Mouse (Mus musculus) heart, adult 18-20 months (tissue): ENCODE measurements around the gene Trim11. TPM values are rescaled to one million over a fixed set of nuclear protein-coding genes. Genes with fewer than 3 reads are reported as not detected.
"Not testable (repeated sequence)": the region's sequence is repeated elsewhere in the genome, so short reads cannot be mapped to it uniquely, and the experiment has no call there.

ENCODE experiments used
- DNase-seq, 2 experiments: peaks; one replicate each; pipeline ENCODE4 v3.0.0; 2021 to 2022; ENCODE audit warnings: mixed read lengths in 1 of 2
- long read RNA-seq, 2 experiments: library from polyadenylated mRNA; stranded (forward); transcript quantifications; one replicate each; pipeline ENCODE4 v2.0.0; 2021
- total RNA-seq, 2 experiments: library from RNA; stranded (reverse); gene quantifications; 2 replicates each; pipeline ENCODE4 v1.2.3; 2021

The Trim11 gene
- total RNA-seq, result 10 to 100 TPM; 15.2 to 15.4 TPM
- long read RNA-seq, experiment 1, partial matches to known transcripts, result 0 of 16 reads
- long read RNA-seq, experiment 1, other reads (novel, unspliced or antisense), result 16 of 16 reads
- long read RNA-seq, experiment 2, partial matches to known transcripts, result 0 of 13 reads
- long read RNA-seq, experiment 2, other reads (novel, unspliced or antisense), result 13 of 13 reads

- DNase-seq, result peak; percentile 72 to 76
Observed at GRCm38 (mm10) chr11:58978027-58978705, at the start of gene Trim11. Gene Trim11, plus strand, starts transcription at chr11:58978093.

- DNase-seq, result no peak
Observed at GRCm38 (mm10) chr11:58929055-58929454, 48.8 kb upstream of the Trim11 start.

GRCm38 (mm10) chr11:58929641-58930040, 48.3 kb upstream of the Trim11 start:
- DNase-seq, result no peak

- no peak for DNase-seq
Observed at GRCm38 (mm10) chr11:58930254-58930653, 47.6 kb upstream of the Trim11 start.

GRCm38 (mm10) chr11:58931576-58931975, 46.3 kb upstream of the Trim11 start:
- no peak for DNase-seq

GRCm38 (mm10) chr11:58937909-58938308, 40.0 kb upstream of the Trim11 start:
- DNase-seq, result no peak

- DNase-seq, result peak; percentile 94
Observed at GRCm38 (mm10) chr11:58938322-58939087, 39.4 kb upstream of the Trim11 start, which contains the start of gene Rnf187. Gene Rnf187, minus strand, starts transcription at chr11:58938916.

GRCm38 (mm10) chr11:58939088-58939439, 38.8 kb upstream of the Trim11 start:
- DNase-seq, result no peak

- DNase-seq, result no peak
Observed at GRCm38 (mm10) chr11:58944136-58944535, 33.8 kb upstream of the Trim11 start.

- DNase-seq, result no peak
Observed at GRCm38 (mm10) chr11:58947306-58947705, 30.6 kb upstream of the Trim11 start.

GRCm38 (mm10) chr11:58947798-58948528, 29.9 kb upstream of the Trim11 start:
- no peak for DNase-seq

GRCm38 (mm10) chr11:58948542-58949479, 29.1 kb upstream of the Trim11 start, which contains the start of gene Hist3h2ba:
Gene Hist3h2ba, plus strand, starts transcription at chr11:58948920.
- DNase-seq, result peak; percentile 66 to 72

GRCm38 (mm10) chr11:58949480-58950431, 28.1 kb upstream of the Trim11 start:
- no peak for DNase-seq

- no peak for DNase-seq
Observed at GRCm38 (mm10) chr11:58951210-58951609, 26.7 kb upstream of the Trim11 start.

- DNase-seq, result no peak
Observed at GRCm38 (mm10) chr11:58953351-58954169, 24.3 kb upstream of the Trim11 start.

GRCm38 (mm10) chr11:58954170-58954419, 23.8 kb upstream of the Trim11 start:
- not testable (repeated sequence) for DNase-seq

- DNase-seq, result peak; percentile 92 to 96
Observed at GRCm38 (mm10) chr11:58954420-58955142, 23.3 kb upstream of the Trim11 start, which contains the start of the genes Hist3h2a and Trim17. Gene Hist3h2a, plus strand, starts transcription at chr11:58954685. Gene Trim17, plus strand, starts transcription at chr11:58954685.

GRCm38 (mm10) chr11:58955143-58955867, 22.6 kb upstream of the Trim11 start:
- DNase-seq, result no peak
